Mouse (Mus musculus) ES-Bruce4 (cell line): ENCODE data around the gene Nomo1.

ENCODE experiments used
- CTCF ChIP-seq: IDR thresholded peaks from one replicate; pipeline ENCODE4 v1.8.1; 2011; ENCODE audit warnings: low read depth, low read length
- POLR2A ChIP-seq: IDR thresholded peaks from one replicate; pipeline ENCODE4 v1.8.1; 2011; ENCODE audit warnings: low read length; ENCODE audit not compliant: insufficient read depth

- TF ChIP-seq POLR2A (no peak), CTCF (no peak)
Observed at GRCm38 (mm10) chr7:46097319-46097783, 63.9 kb downstream of the Nomo1 start.
